Mouse (Mus musculus): ENCODE data around the gene Eif4e2.

DNA sequence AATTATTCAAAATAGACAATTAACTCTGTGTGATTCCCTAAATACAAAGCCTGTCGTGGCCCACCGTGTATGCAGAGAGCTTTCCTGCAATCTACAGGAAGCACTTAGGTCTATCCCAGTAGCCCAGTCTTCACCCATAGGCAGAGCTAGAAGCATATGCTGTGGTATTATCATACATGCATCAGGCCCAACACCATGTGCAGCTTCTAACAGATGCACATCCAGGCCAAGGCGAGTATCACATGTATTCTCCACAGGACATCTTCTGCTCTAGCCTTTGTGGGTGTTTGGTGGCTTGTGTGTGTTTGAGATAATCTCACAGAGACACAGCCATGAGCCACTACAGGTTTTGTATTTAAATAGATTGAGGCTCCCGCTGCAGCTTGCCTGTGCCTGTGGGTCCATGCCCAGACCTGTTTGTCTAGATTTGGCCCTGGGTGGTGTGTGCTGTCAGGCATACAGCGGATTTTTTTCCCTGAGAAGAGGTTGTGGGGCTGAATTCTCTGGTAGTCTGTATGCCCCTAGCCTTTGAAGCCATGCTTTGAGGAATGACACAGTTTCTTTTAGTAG lies 38.4 kb downstream of the Eif4e2 start:
- TF ChIP-seq CTCF (IDR thresholded peaks at IDR 0.05; ENCODE audit: insufficient read depth, low read length) (no peak), POLR2A (IDR thresholded peaks at IDR 0.05; ENCODE audit: borderline replicate concordance, extremely low read depth, low read depth, low read length) (no peak)
